Mouse (Mus musculus): Measurements from ENCODE around the gene Smarcc2. TPM values are rescaled to one million over a fixed set of nuclear protein-coding genes. Genes with fewer than 3 reads are reported as not detected.

Gene Smarcc2
- polyA plus RNA-seq, 2 experiments, result 98.0 to 216 TPM

DNA sequence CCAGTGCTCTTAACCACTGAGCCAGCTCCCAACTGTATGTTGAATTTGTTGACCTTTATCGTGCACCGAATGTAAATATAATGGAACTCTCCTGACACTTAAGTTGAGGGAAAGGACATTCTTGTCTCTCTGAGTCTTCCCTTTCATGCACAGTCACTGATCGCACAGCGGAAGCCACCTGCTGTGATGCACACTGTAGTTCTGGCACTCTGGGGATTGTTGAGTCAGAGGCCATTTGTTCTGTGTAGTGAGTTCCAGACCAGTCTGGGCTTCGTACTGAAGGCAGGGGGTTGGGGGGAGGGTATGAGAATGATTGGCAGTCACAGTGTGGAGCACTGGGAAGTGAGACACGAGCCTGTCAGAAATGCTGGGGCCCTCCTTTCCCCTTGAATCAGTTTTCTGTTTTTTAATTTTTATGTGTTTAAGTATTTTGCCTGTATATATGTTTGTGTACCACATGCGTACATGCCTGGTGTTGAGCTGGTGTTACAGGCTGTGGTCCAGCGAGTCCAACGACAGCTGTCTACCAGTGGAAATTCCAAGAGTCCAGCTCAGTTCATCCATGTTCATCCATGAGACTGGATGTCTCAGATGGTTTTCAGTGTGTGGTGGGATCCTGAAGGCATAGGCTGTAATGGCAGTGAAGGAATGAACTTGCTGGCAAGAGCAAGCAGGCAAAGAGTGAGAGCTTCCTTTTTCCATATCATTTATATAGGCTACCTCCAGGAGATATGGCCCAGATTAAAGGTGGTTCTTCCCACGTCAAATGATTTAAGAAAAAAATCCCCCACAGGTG is 17.5 kb upstream of the Smarcc2 start:
- ATAC-seq (ENCODE audit: low FRiP score, low read depth), result no peak
- 92% methylated on average over 10 of the region's 10 CpGs for WGBS
- no peak overlapping the region for H3K4me3 ChIP-seq (replicated peaks; ENCODE audit: low read length)
- no peak for DNase-seq (ENCODE audit: low spot score)
- H3K9ac ChIP-seq (ENCODE audit: low read depth, low read length, severe bottlenecking), result no peak overlapping the region
- H3K4me1 ChIP-seq (ENCODE audit: control insufficient read depth, insufficient read depth, low read length), result no peaks in the 10 kb centered on the region
- no peak for TF ChIP-seq POLR2A (IDR thresholded peaks at IDR 0.05; ENCODE audit: borderline replicate concordance, extremely low read depth, insufficient read depth, insufficient read length)
- no peaks in the 10 kb centered on the region for H3K27me3 ChIP-seq (ENCODE audit: control insufficient read depth, insufficient read depth, low read length)
- no peak overlapping the region for H3K27ac ChIP-seq (replicated peaks; ENCODE audit: low read depth, low read length)
- H3K4me2 ChIP-seq (replicated peaks; ENCODE audit: low read depth, low read length, severe bottlenecking), result no peak overlapping the region
- no peaks in the 10 kb centered on the region for H3K9me3 ChIP-seq (ENCODE audit: control insufficient read depth, low read length)
- peaks cover 57% of the 10 kb centered on the region for H3K36me3 ChIP-seq (ENCODE audit: control insufficient read depth, insufficient read depth, low read length)

DNA sequence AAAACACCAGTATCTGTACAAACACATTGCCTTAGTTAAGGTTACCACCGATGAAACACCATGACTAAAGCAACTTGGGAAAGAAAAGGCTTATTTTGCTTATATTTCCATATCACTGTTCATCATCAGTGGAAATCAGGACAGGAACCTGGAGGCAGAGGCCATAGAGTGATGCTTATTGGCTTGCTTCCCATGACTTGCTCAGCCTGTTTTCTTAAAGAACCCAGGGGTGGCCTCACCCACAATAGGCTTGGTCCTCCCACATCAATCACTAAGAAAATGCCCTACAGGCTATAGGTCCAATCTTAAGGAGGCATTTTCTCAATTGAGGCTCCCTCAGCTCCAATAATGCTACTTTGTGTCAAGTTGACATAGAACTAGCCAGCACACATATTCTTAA is 16.3 kb upstream of the Smarcc2 start:
- H3K4me3 ChIP-seq (replicated peaks; ENCODE audit: low read length), result no peak overlapping the region
- DNase-seq (ENCODE audit: low spot score) (peak; percentile 40), ATAC-seq (ENCODE audit: low FRiP score, low read depth) (no peak)
- no peak for TF ChIP-seq POLR2A (IDR thresholded peaks at IDR 0.05; ENCODE audit: borderline replicate concordance, extremely low read depth, insufficient read depth, insufficient read length)
- no peaks in the 10 kb centered on the region for H3K4me1 ChIP-seq (ENCODE audit: control insufficient read depth, insufficient read depth, low read length)
- H3K36me3 ChIP-seq (ENCODE audit: control insufficient read depth, insufficient read depth, low read length), result peaks cover 47% of the 10 kb centered on the region
- WGBS, result 95% methylated on average over 1 of the region's 1 CpGs
- no peak overlapping the region for H3K27ac ChIP-seq (replicated peaks; ENCODE audit: low read depth, low read length)
- no peak overlapping the region for H3K9ac ChIP-seq (ENCODE audit: low read depth, low read length, severe bottlenecking)
- no peak overlapping the region for H3K4me2 ChIP-seq (replicated peaks; ENCODE audit: low read depth, low read length, severe bottlenecking)
- H3K9me3 ChIP-seq (ENCODE audit: control insufficient read depth, low read length), result no peaks in the 10 kb centered on the region
- H3K27me3 ChIP-seq (ENCODE audit: control insufficient read depth, insufficient read depth, low read length), result no peaks in the 10 kb centered on the region

DNA sequence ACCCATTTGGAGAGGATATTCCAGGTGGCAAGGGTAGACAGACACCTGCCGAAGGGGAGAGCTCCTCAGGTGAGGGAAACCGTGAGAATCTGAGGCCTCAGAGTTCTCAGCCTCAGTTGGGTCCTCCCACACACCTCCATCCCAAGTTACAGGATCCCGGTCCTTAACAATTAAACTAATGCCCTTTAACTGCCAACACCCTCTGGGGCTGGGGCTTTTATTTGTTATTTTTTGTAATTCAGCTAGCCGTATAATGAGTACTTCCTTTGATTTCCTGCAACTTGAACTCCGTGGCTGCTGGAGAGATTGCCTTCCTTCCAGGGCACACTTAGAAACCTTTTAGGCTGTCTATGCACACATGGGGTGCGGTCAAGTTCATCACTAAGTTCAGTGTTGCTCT is 14.7 kb upstream of the Smarcc2 start:
- ATAC-seq (ENCODE audit: low FRiP score, low read depth) (no peak), DNase-seq (ENCODE audit: low spot score) (no peak)
- H3K9ac ChIP-seq (ENCODE audit: low read depth, low read length, severe bottlenecking), result no peak overlapping the region
- 61% methylated on average over 6 of the region's 6 CpGs for WGBS
- H3K4me3 ChIP-seq (replicated peaks; ENCODE audit: low read length), result no peak overlapping the region
- peaks cover 31% of the 10 kb centered on the region for H3K36me3 ChIP-seq (ENCODE audit: control insufficient read depth, insufficient read depth, low read length)
- no peaks in the 10 kb centered on the region for H3K4me1 ChIP-seq (ENCODE audit: control insufficient read depth, insufficient read depth, low read length)
- no peak for TF ChIP-seq POLR2A (IDR thresholded peaks at IDR 0.05; ENCODE audit: borderline replicate concordance, extremely low read depth, insufficient read depth, insufficient read length)
- H3K27ac ChIP-seq (replicated peaks; ENCODE audit: low read depth, low read length), result no peak overlapping the region
- H3K9me3 ChIP-seq (ENCODE audit: control insufficient read depth, low read length), result no peaks in the 10 kb centered on the region
- no peaks in the 10 kb centered on the region for H3K27me3 ChIP-seq (ENCODE audit: control insufficient read depth, insufficient read depth, low read length)
- no peak overlapping the region for H3K4me2 ChIP-seq (replicated peaks; ENCODE audit: low read depth, low read length, severe bottlenecking)

DNA sequence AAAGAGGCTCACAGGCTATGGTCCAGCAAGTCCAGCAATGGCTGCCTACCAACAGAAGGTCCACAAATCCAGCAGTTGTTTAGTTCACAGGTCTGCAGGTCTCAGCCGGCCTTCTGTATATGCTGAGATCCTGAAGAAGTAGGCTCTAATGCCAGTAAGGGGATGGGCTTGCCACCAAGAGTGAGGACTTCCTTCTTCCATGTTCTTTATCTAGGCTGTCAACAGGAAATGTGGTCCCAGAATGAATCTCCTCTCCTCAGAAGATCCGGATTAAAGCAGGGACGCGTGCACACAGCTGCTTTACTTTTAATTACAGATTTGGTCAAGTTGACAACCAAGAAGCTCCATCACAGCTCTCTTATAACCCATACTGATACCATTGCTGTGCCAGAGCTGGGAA is 13.6 kb upstream of the Smarcc2 start:
- Histone ChIP-seq H3K9me3 (ENCODE audit: control insufficient read depth, low read length) (no peaks in the 10 kb centered on the region), H3K9ac (ENCODE audit: low read depth, low read length, severe bottlenecking) (no peak overlapping the region), H3K4me3 (replicated peaks; ENCODE audit: low read length) (no peak overlapping the region), H3K4me2 (replicated peaks; ENCODE audit: low read depth, low read length, severe bottlenecking) (no peak overlapping the region), H3K27me3 (ENCODE audit: control insufficient read depth, insufficient read depth, low read length) (no peaks in the 10 kb centered on the region), H3K27ac (replicated peaks; ENCODE audit: low read depth, low read length) (no peak overlapping the region), H3K36me3 (ENCODE audit: control insufficient read depth, insufficient read depth, low read length) (peaks cover 21% of the 10 kb centered on the region), H3K4me1 (ENCODE audit: control insufficient read depth, insufficient read depth, low read length) (no peaks in the 10 kb centered on the region)
- ATAC-seq (ENCODE audit: low FRiP score, low read depth) (no peak), DNase-seq (ENCODE audit: low spot score) (no peak)
- TF ChIP-seq POLR2A (IDR thresholded peaks at IDR 0.05; ENCODE audit: borderline replicate concordance, extremely low read depth, insufficient read depth, insufficient read length), result no peak
- WGBS, result 89% methylated on average over 4 of the region's 4 CpGs

DNA sequence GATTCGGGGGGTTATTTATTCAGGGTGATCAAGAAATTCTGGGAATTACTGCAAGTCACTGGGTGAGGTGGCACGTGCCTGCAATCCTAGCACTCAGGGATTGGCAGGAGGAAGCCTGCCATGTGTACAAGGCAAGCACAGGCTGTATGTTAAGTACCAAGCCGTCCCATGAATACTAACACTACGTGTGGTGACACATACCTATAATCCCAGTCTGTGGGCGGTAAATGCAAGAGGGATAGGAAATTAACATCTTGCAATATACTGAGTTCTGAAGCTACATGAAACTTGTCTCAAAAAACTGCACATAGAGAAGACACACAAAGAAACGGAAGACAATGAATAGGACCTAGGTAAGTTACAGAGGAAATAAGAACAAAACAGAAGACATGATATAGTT is 8.0 kb upstream of the Smarcc2 start:
- no peaks in the 10 kb centered on the region for H3K4me1 ChIP-seq (ENCODE audit: control insufficient read depth, insufficient read depth, low read length)
- ATAC-seq (ENCODE audit: low FRiP score, low read depth), result no peak
- no peak overlapping the region for H3K4me2 ChIP-seq (replicated peaks; ENCODE audit: low read depth, low read length, severe bottlenecking)
- H3K27ac ChIP-seq (replicated peaks; ENCODE audit: low read depth, low read length), result no peak overlapping the region
- no peaks in the 10 kb centered on the region for H3K9me3 ChIP-seq (ENCODE audit: control insufficient read depth, low read length)
- no peak for TF ChIP-seq POLR2A (IDR thresholded peaks at IDR 0.05; ENCODE audit: borderline replicate concordance, extremely low read depth, insufficient read depth, insufficient read length)
- H3K36me3 ChIP-seq (ENCODE audit: control insufficient read depth, insufficient read depth, low read length), result no peaks in the 10 kb centered on the region
- no peak overlapping the region for H3K9ac ChIP-seq (ENCODE audit: low read depth, low read length, severe bottlenecking)
- no peak for DNase-seq (ENCODE audit: low spot score)
- no peaks in the 10 kb centered on the region for H3K27me3 ChIP-seq (ENCODE audit: control insufficient read depth, insufficient read depth, low read length)
- WGBS, result 79% methylated on average over 6 of the region's 6 CpGs
- no peak overlapping the region for H3K4me3 ChIP-seq (replicated peaks; ENCODE audit: low read length)
